Mouse (Mus musculus) limb, embryonic 15.5 days (tissue): Measurements from ENCODE around the gene Gm44502. TPM values are rescaled to one million over a fixed set of nuclear protein-coding genes. Genes with fewer than 3 reads are reported as not detected.

Source experiments
- ATAC-seq: fragments of 200-750 bp; cut with Nextera tagmentation; 2 replicates; pipeline ENCODE4 v1.8.0; 2017; ENCODE audit warnings: low read depth, moderate TSS enrichment; ENCODE audit not compliant: insufficient number of reproducible peaks, low FRiP score, low TSS enrichment
- H3K27ac ChIP-seq: fragments of 300-500 bp; sonication (generic); 2 replicates; pipeline ENCODE4 v1.5.1; 2015; ENCODE audit warnings: moderate library complexity, mild to moderate bottlenecking, inconsistent platforms
- H3K27me3 ChIP-seq: fragments of 300-500 bp; sonication (generic); 2 replicates; pipeline ENCODE4 v1.6.1; 2015; ENCODE audit warnings: inconsistent platforms
- H3K36me3 ChIP-seq: fragments of 300-500 bp; sonication (generic); 2 replicates; pipeline ENCODE4 v1.6.1; 2015; ENCODE audit warnings: inconsistent platforms
- H3K4me1 ChIP-seq: fragments of 300-500 bp; sonication (generic); 2 replicates; pipeline ENCODE4 v1.6.1; 2015; ENCODE audit warnings: inconsistent platforms
- H3K4me2 ChIP-seq: fragments of 300-500 bp; sonication (generic); 2 replicates; pipeline ENCODE4 v1.6.1; 2015; ENCODE audit warnings: mild to moderate bottlenecking, inconsistent platforms
- H3K4me3 ChIP-seq: fragments of 300-500 bp; sonication (generic); 2 replicates; pipeline ENCODE4 v1.5.1; 2015; ENCODE audit warnings: mild to moderate bottlenecking, inconsistent platforms
- H3K9ac ChIP-seq: fragments of 300-500 bp; sonication (generic); 2 replicates; pipeline ENCODE4 v1.6.1; 2015; ENCODE audit warnings: inconsistent platforms
- H3K9me3 ChIP-seq: fragments of 300-500 bp; sonication (generic); 2 replicates; pipeline ENCODE4 v1.6.1; 2016; ENCODE audit warnings: inconsistent platforms
- WGBS: fragments of 180-500 bp; shearing (Covaris S2); methylation state at CpG from one replicate; pipeline ENCODE4 v1.1.7; 2015; 5-methylcytosine and 5-hydroxymethylcytosine counted together
- polyA plus RNA-seq: library from polyadenylated mRNA; unstranded; fragments of >200 nt; fragmentation: Nextera tagmentation; extraction: Ambion mirVana; gene quantifications from 2 replicates; pipeline ENCODE4 v1.2.1, GENCODE M21; 2015

Gm44502 gene
- 0.16 TPM in 1 of 2 replicates, not detected in the other for polyA plus RNA-seq

GRCm38 (mm10) chr15:89429352-89430221 is at the start of gene Gm44502, which contains the start of the genes C730034F03Rik and Chkb:
Gene Gm44502, minus strand, starts transcription at chr15:89429696.
Gene C730034F03Rik, plus strand, starts transcription at chr15:89429589.
Gene Chkb, minus strand, starts transcription at chr15:89429908.
- H3K36me3 ChIP-seq, result peaks cover 23% of the 10 kb centered on the region
- peak within 1 kb of the TSS; percentile 96 for H3K27ac ChIP-seq
- peak within 1 kb of the TSS; percentile 85 for H3K4me2 ChIP-seq
- H3K4me3 ChIP-seq, result peak within 1 kb of the TSS; percentile 79
- H3K4me1 ChIP-seq, result peaks cover 14% of the 10 kb centered on the region
- WGBS, result under 1% methylated on average over 70 of the region's 70 CpGs
- H3K9me3 ChIP-seq, result no peaks in the 10 kb centered on the region
- H3K27me3 ChIP-seq, result no peaks in the 10 kb centered on the region
- peak; percentile 89 for ATAC-seq
- H3K9ac ChIP-seq, result peak within 1 kb of the TSS; percentile 67

- no peak overlapping the region for H3K9ac ChIP-seq
- no peak overlapping the region for H3K4me2 ChIP-seq
- H3K9me3 ChIP-seq, result no peaks in the 10 kb centered on the region
- ATAC-seq, result no peak
- no peaks in the 10 kb centered on the region for H3K36me3 ChIP-seq
- 84% methylated on average over 3 of the region's 3 CpGs for WGBS
- H3K4me3 ChIP-seq, result no peak overlapping the region
- H3K27me3 ChIP-seq, result no peaks in the 10 kb centered on the region
- H3K4me1 ChIP-seq, result peaks cover 13% of the 10 kb centered on the region
- H3K27ac ChIP-seq, result no peak overlapping the region
These were observed 49.1 kb upstream of the Gm44502 start for GRCm38 (mm10) chr15:89478622-89479021.

- Histone ChIP-seq H3K36me3 (no peaks in the 10 kb centered on the region), H3K9ac (no peak overlapping the region), H3K4me3 (no peak overlapping the region), H3K4me1 (peaks cover 13% of the 10 kb centered on the region), H3K27ac (no peak overlapping the region), H3K27me3 (no peaks in the 10 kb centered on the region), H3K4me2 (no peak overlapping the region), H3K9me3 (no peaks in the 10 kb centered on the region)
- ATAC-seq, result no peak
- 52% methylated on average over 8 of the region's 8 CpGs for WGBS
These were observed 48.3 kb upstream of the Gm44502 start for GRCm38 (mm10) chr15:89477806-89478205.

- 34% methylated on average over 9 of the region's 9 CpGs for WGBS
- Histone ChIP-seq H3K9me3 (no peaks in the 10 kb centered on the region), H3K36me3 (no peaks in the 10 kb centered on the region), H3K4me2 (peak within 1 kb of the TSS; percentile 88), H3K27ac (peak within 1 kb of the TSS; percentile 79), H3K27me3 (no peaks in the 10 kb centered on the region), H3K4me3 (peak within 1 kb of the TSS; percentile 64), H3K4me1 (peaks cover 13% of the 10 kb centered on the region), H3K9ac (peak within 1 kb of the TSS; percentile 64)
- no peak for ATAC-seq
These were observed 47.6 kb upstream of the Gm44502 start, which contains the start of gene Arsa for GRCm38 (mm10) chr15:89477091-89477491. Gene Arsa, minus strand, starts transcription at chr15:89477425.

- peak overlapping the region; percentile 64 for H3K4me3 ChIP-seq
- peaks cover 13% of the 10 kb centered on the region for H3K4me1 ChIP-seq
- no peaks in the 10 kb centered on the region for H3K9me3 ChIP-seq
- H3K27me3 ChIP-seq, result no peaks in the 10 kb centered on the region
- 4% methylated on average over 5 of the region's 5 CpGs for WGBS
- ATAC-seq, result no peak
- H3K4me2 ChIP-seq, result peak overlapping the region; percentile 88
- peak overlapping the region; percentile 64 for H3K9ac ChIP-seq
- H3K36me3 ChIP-seq, result no peaks in the 10 kb centered on the region
- peak overlapping the region; percentile 79 for H3K27ac ChIP-seq
These were observed 46.9 kb upstream of the Gm44502 start for GRCm38 (mm10) chr15:89476475-89476815.

GRCm38 (mm10) chr15:89475611-89476474 is 46.3 kb upstream of the Gm44502 start:
- Histone ChIP-seq H3K9me3 (no peaks in the 10 kb centered on the region), H3K27ac (peak overlapping the region; percentile 79), H3K36me3 (no peaks in the 10 kb centered on the region), H3K4me2 (peak overlapping the region; percentile 88), H3K4me1 (peaks cover 13% of the 10 kb centered on the region), H3K27me3 (no peaks in the 10 kb centered on the region), H3K4me3 (peak overlapping the region; percentile 64), H3K9ac (peak overlapping the region; percentile 64)
- ATAC-seq, result peak; percentile 94
- 9% methylated on average over 44 of the region's 44 CpGs for WGBS

- Histone ChIP-seq H3K4me1 (peaks cover 13% of the 10 kb centered on the region), H3K27ac (no peak overlapping the region), H3K4me2 (peak overlapping the region; percentile 88), H3K4me3 (peak overlapping the region; percentile 64), H3K9me3 (no peaks in the 10 kb centered on the region), H3K9ac (peak overlapping the region; percentile 64; the same call in 1 of the 2 replicates), H3K36me3 (no peaks in the 10 kb centered on the region), H3K27me3 (no peaks in the 10 kb centered on the region)
- ATAC-seq, result no peak
- 87% methylated on average over 7 of the region's 7 CpGs for WGBS
These were observed 45.8 kb upstream of the Gm44502 start for GRCm38 (mm10) chr15:89475293-89475600.

GRCm38 (mm10) chr15:89474596-89475292 is 45.2 kb upstream of the Gm44502 start:
- H3K36me3 ChIP-seq, result no peaks in the 10 kb centered on the region
- no peak for ATAC-seq
- H3K27ac ChIP-seq, result no peak overlapping the region
- peaks cover 13% of the 10 kb centered on the region for H3K4me1 ChIP-seq
- no peak overlapping the region for H3K4me2 ChIP-seq
- WGBS, result 90% methylated on average over 19 of the region's 19 CpGs
- no peaks in the 10 kb centered on the region for H3K9me3 ChIP-seq
- no peak overlapping the region for H3K4me3 ChIP-seq
- no peak overlapping the region for H3K9ac ChIP-seq
- H3K27me3 ChIP-seq, result no peaks in the 10 kb centered on the region

GRCm38 (mm10) chr15:89473921-89474320 is 44.4 kb upstream of the Gm44502 start:
- no peaks in the 10 kb centered on the region for H3K27me3 ChIP-seq
- WGBS, result 94% methylated on average over 8 of the region's 8 CpGs
- H3K9me3 ChIP-seq, result no peaks in the 10 kb centered on the region
- H3K4me1 ChIP-seq, result peaks cover 13% of the 10 kb centered on the region
- H3K4me3 ChIP-seq, result no peak overlapping the region
- H3K4me2 ChIP-seq, result no peak overlapping the region
- no peak overlapping the region for H3K27ac ChIP-seq
- no peak overlapping the region for H3K9ac ChIP-seq
- H3K36me3 ChIP-seq, result no peaks in the 10 kb centered on the region
- no peak for ATAC-seq

GRCm38 (mm10) chr15:89473370-89473769 is 43.9 kb upstream of the Gm44502 start:
- Histone ChIP-seq H3K4me1 (peaks cover 13% of the 10 kb centered on the region), H3K27ac (no peak overlapping the region), H3K27me3 (no peaks in the 10 kb centered on the region), H3K4me3 (no peak overlapping the region), H3K9ac (no peak overlapping the region), H3K4me2 (no peak overlapping the region), H3K9me3 (no peaks in the 10 kb centered on the region), H3K36me3 (no peaks in the 10 kb centered on the region)
- no peak for ATAC-seq
- WGBS, result 80% methylated on average over 9 of the region's 9 CpGs

- ATAC-seq, result no peak
- Histone ChIP-seq H3K27ac (no peak overlapping the region), H3K27me3 (no peaks in the 10 kb centered on the region), H3K36me3 (no peaks in the 10 kb centered on the region), H3K4me2 (no peak overlapping the region), H3K4me1 (peaks cover 13% of the 10 kb centered on the region), H3K4me3 (no peak overlapping the region), H3K9me3 (no peaks in the 10 kb centered on the region), H3K9ac (no peak overlapping the region)
- 81% methylated on average over 4 of the region's 4 CpGs for WGBS
These were observed 42.0 kb upstream of the Gm44502 start for GRCm38 (mm10) chr15:89471476-89471875.
